ENCODE assay signal across 17 mouse cellular contexts in genomic region chr1:54523717-54524116, GRCm38 (mm10). TPM values are rescaled to one million over a fixed set of nuclear protein-coding genes. Genes with fewer than 3 reads are reported as not detected.
A peak's percentile ranks its signal among the peaks of the same experiment; 100 is the strongest.
DNase-seq lines count a peak whose midpoint lies in the region; ATAC-seq and TF ChIP-seq lines count a peak whose summit lies in the region.
"Had no signal": no experiment of that assay in that cellular context is flagged by ENCODE, and none has a peak within 500 bp of the region (broad histone marks: within the 10 kb centered on the region; RNA-seq: fewer than 3 reads in every experiment).

No protein-coding gene starts in this region.

- 82% methylated on average over 2 of the region's 2 CpGs for WGBS in lung, embryonic 14.5 days
- WGBS in lung, adult 2 months = 60% methylated on average over 2 of the region's 2 CpGs
- 37% methylated on average over 2 of the region's 2 CpGs for whole genome bisulfite sequencing in liver, postnatal 0 days (ENCODE audit: insufficient replicate concordance)

- H3K36me3 ChIP-seq in lung, embryonic 14.5 days (ENCODE audit: insufficient read depth) = no peaks in the 10 kb centered on the region
- peaks cover 10% of the 10 kb centered on the region; the same call in 1 of the 2 replicates for H3K36me3 ChIP-seq in liver, postnatal 0 days (replicated peaks; ENCODE audit: insufficient read depth, low read length)
- H3K36me3 ChIP-seq: G1E; lung, embryonic 15.5 days had no signal

- H3K27ac ChIP-seq in lung, embryonic 14.5 days (ENCODE audit: low read depth) = no peak overlapping the region
- H3K27ac ChIP-seq in liver, postnatal 0 days (ENCODE audit: low read depth) = no peak overlapping the region
- H3K27ac ChIP-seq: forebrain, embryonic 10.5 days; heart, embryonic 10.5 days; lung, embryonic 15.5 days; neural tube, embryonic 13.5 days had no signal

- peak; percentile 9 for DNase-seq in gastrocnemius, adult 18-20 months (ENCODE audit: low spot score)
- no peak for DNase-seq in gastrocnemius, postnatal 10 days
- peak; percentile 54 for DNase-seq in lung, embryonic 14.5 days
- DNase-seq in lung, adult 2 months = no peak
- DNase-seq in liver, postnatal 0 days = no peak
- DNase-seq in Muller cell, postnatal 12 days (ENCODE audit: inconsistent ontology term) = no peak
- DNase-seq in c-Kit-positive CD71-positive TER-119-positive erythroid progenitor cells, embryonic 14.5 days (ENCODE audit: low spot score) = no peak
- DNase-seq: cerebellum, postnatal 10 days; left cerebral cortex, postnatal 4 days; midbrain, embryonic 14.5 days; retina, postnatal 1 day had no signal

- no peak for TF ChIP-seq CTCF in lung, embryonic 14.5 days (IDR thresholded peaks at IDR 0.05; ENCODE audit: low read depth)
- TF ChIP-seq CTCF in lung, adult 2 months (IDR thresholded peaks at IDR 0.05; ENCODE audit: insufficient read depth, low read length) = no peak
- no peak for TF ChIP-seq CTCF in liver, postnatal 0 days (IDR thresholded peaks at IDR 0.05; ENCODE audit: low read depth)

- H3K27me3 ChIP-seq in lung, embryonic 14.5 days (ENCODE audit: insufficient read depth, low read length) = no peaks in the 10 kb centered on the region
- no peaks in the 10 kb centered on the region for H3K27me3 ChIP-seq in liver, postnatal 0 days (ENCODE audit: insufficient read depth, low read length)
- H3K27me3 ChIP-seq: lung, embryonic 15.5 days; neural tube, embryonic 13.5 days had no signal

- H3K9ac ChIP-seq in lung, embryonic 14.5 days = no peak overlapping the region
- no peak overlapping the region for H3K9ac ChIP-seq in liver, postnatal 0 days (replicated peaks)
- H3K9ac ChIP-seq: lung, embryonic 15.5 days; neural tube, embryonic 13.5 days had no signal

- no peak overlapping the region for H3K4me2 ChIP-seq in lung, embryonic 14.5 days
- H3K4me2 ChIP-seq in liver, postnatal 0 days (ENCODE audit: low read depth, low read length) = no peak overlapping the region
- H3K4me2 ChIP-seq: lung, embryonic 15.5 days; neural tube, embryonic 13.5 days had no signal

- H3K9me3 ChIP-seq in lung, embryonic 14.5 days (ENCODE audit: low read depth, low read length) = no peaks in the 10 kb centered on the region
- no peaks in the 10 kb centered on the region for H3K9me3 ChIP-seq in liver, postnatal 0 days (ENCODE audit: low read length)
- H3K9me3 ChIP-seq: forebrain, embryonic 10.5 days; G1E; heart, embryonic 10.5 days; lung, embryonic 15.5 days; neural tube, embryonic 13.5 days had no signal

- no peak for ATAC-seq in lung, embryonic 14.5 days (ENCODE audit: insufficient read depth)
- peak; percentile 54; the same call in 1 of the 2 replicates for ATAC-seq in liver, postnatal 0 days
- ATAC-seq in neutrophil, adult 5-6 weeks (ENCODE audit: extremely low read depth, insufficient number of reproducible peaks, low FRiP score, poor library complexity, severe bottlenecking) = peak; percentile 83

- no peaks in the 10 kb centered on the region for H3K4me1 ChIP-seq in lung, embryonic 14.5 days (ENCODE audit: insufficient read depth)
- H3K4me1 ChIP-seq in lung, adult 2 months (ENCODE audit: control insufficient read depth, insufficient read depth, low read length) = no peaks in the 10 kb centered on the region
- H3K4me1 ChIP-seq in liver, postnatal 0 days (ENCODE audit: insufficient read depth) = no peaks in the 10 kb centered on the region
- H3K4me1 ChIP-seq: forebrain, embryonic 10.5 days; heart, embryonic 10.5 days; lung, embryonic 15.5 days; neural tube, embryonic 13.5 days had no signal

- TF ChIP-seq EP300 in liver, postnatal 0 days (IDR thresholded peaks at IDR 0.05; ENCODE audit: low read depth) = no peak

- H3K4me3 ChIP-seq in lung, embryonic 14.5 days (ENCODE audit: low read depth, low read length) = no peak overlapping the region
- no peak overlapping the region for H3K4me3 ChIP-seq in lung, adult 2 months (replicated peaks; ENCODE audit: extremely low read depth, low read depth, low read length)
- H3K4me3 ChIP-seq in liver, postnatal 0 days (ENCODE audit: low read depth, low read length) = no peak overlapping the region
- H3K4me3 ChIP-seq: forebrain, embryonic 10.5 days; heart, embryonic 10.5 days; lung, embryonic 15.5 days; neural tube, embryonic 13.5 days had no signal

- TF ChIP-seq POLR2A in lung, adult 2 months (IDR thresholded peaks at IDR 0.05; ENCODE audit: borderline replicate concordance, extremely low read depth, low read depth, low read length) = no peak

RNA-seq across cellular contexts. Expression of gene Pgap1, which starts 33.8 kb away (rescaled TPM):
- total RNA-seq in gastrocnemius, adult 18-20 months (2021) = 1 to 10 TPM; 1.9 to 2.6 TPM
- 1 to 10 TPM; 5.5 to 6.3 TPM for total RNA-seq in gastrocnemius, postnatal 10 days (2021)
- 8.3 and 8.8 TPM in 2 replicates for polyA plus RNA-seq in lung, embryonic 14.5 days (2014; fragmentation: Nextera tagmentation; extraction: Ambion mirVana)
- polyA plus RNA-seq in lung, adult 2 months (2012; rRNA removed) = 0.67 and 1.4 TPM in 2 replicates
- 1.1 and 1.9 TPM in 2 replicates for polyA plus RNA-seq in liver, postnatal 0 days (2015; fragmentation: Nextera tagmentation; extraction: Ambion mirVana)
- 156 and 159 TPM in 2 replicates for total RNA-seq in neutrophil, adult 5-6 weeks (2017)
- polyA plus RNA-seq: G1E had no signal

Comparison
In these comparisons a context has a peak if more than half of its experiments do, and no peak if none do; other contexts are left out.
1. DNase-seq: peak in gastrocnemius, adult 18-20 months (single experiment) and lung, embryonic 14.5 days (single experiment); none in gastrocnemius, postnatal 10 days (single experiment), lung, adult 2 months (single experiment), liver, postnatal 0 days (single experiment), Muller cell, postnatal 12 days (single experiment) and c-Kit-positive CD71-positive TER-119-positive erythroid progenitor cells, embryonic 14.5 days (single experiment).
2. RNA of gene Pgap1, which starts 33.8 kb away (total RNA-seq): 156 to 159 TPM in neutrophil, adult 5-6 weeks; 5.5 to 6.3 TPM in gastrocnemius, postnatal 10 days and 1.9 to 2.6 TPM in gastrocnemius, adult 18-20 months; every median in the first group is over 10 times any median in the second.